Mouse (Mus musculus) thymus, postnatal 0 days (tissue): ENCODE data around the gene Zfp936. TPM values are rescaled to one million over a fixed set of nuclear protein-coding genes. Genes with fewer than 3 reads are reported as not detected.
"Not testable (repeated sequence)": the region's sequence is repeated elsewhere in the genome, so short reads cannot be mapped to it uniquely, and the experiment has no call there.

Experiments
- DNase-seq: peaks from one replicate; pipeline ENCODE4 v3.0.0-alpha.2; 2015; ENCODE audit warnings: low spot score
- microRNA-seq: library from miRNA; unstranded; fragments of <30 nt; microRNA quantifications from one replicate; pipeline ENCODE4, GENCODE M21; 2016; ENCODE audit warnings: borderline number of aligned reads
- polyA plus RNA-seq: library from polyadenylated mRNA; unstranded; fragments of >200 nt; fragmentation: Nextera tagmentation; extraction: Ambion mirVana; gene quantifications from 2 replicates; pipeline ENCODE4 v1.2.1, GENCODE M21; 2015

Gene Zfp936
- not detected in 2 replicates for polyA plus RNA-seq

DNA sequence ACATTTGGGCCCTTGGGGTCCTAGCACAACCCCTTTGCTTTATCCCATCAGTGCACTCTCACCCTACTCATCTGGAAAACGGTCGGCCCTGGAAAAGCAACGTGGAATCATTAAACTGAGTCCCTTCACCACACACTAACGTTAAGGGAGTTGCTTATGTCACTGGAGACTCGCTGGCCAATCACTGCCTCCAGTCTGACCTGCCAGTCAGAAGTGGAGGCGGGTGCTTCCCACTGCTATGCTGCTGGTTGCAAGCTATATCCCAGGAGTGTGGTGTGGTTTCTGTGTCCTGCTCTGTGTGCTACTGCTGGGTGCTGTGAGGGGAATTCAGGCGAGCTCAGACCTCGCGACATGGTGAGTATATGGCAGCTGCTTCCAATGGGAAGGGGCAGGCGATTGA is at the start of gene Zfp936:
Gene Zfp936, plus strand, starts transcription at position 301 of the 400 bp plus-strand sequence.
- DNase-seq: not testable (repeated sequence)

DNA sequence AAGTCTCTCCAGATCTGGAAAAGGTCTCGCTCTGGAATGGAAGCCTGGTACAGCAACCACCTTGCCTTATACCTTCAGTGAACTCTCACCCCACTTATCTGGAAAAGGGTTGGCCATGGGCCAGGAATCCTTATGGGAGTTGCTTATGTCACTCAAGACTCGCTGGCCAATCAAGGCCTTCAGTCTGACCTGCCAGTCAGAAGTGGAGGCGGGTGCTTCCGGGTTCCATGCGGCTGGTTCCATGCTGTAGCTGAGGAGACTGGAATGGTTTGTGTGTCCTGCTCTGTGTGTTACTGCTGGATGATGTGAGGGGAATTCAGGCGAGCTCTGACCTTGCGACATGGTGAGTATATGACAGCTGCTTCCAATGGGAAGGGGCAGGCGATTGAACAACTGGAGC is 36.2 kb upstream of the Zfp936 start:
- no peak for DNase-seq

DNA sequence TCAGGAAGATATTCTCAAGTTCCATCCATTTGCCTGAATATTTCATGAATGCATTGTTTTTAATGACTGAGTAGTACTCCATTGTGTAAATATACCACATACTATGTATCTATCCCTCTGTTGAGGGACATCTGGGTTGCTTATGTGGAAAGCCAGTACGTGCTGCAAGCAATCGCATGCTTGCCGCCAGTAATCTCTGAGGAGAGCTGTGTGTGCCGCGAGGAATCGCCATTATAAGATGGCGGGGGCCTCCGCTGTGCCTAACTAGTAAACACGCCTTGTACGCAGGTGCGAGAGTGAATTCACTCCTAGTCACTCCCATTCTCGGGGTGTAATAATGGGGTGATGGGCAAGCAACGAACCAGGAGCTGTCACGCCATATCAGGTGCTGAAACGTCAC is 14.7 kb downstream of the Zfp936 start:
- not testable (repeated sequence) for DNase-seq

DNA sequence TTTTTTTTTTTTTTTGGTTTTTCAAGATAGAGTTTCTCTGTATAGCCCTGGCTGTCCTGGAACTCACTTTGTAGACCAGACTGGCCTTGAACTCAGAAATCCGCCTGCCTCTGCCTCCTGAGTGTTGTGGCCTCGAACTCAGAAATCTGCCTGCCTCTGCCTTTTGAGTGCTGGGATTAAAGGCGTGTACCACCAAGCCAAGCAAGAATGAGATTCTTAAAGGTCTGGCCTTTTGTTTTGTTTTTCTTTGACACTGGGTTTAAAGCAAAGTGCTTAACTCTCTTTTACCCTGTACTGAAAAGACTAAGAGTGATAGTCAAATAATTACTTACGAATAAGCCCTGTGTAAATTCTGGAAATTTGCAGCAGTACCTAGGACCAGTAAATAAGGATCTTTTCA is 50.1 kb downstream of the Zfp936 start:
- DNase-seq: not testable (repeated sequence)

DNA sequence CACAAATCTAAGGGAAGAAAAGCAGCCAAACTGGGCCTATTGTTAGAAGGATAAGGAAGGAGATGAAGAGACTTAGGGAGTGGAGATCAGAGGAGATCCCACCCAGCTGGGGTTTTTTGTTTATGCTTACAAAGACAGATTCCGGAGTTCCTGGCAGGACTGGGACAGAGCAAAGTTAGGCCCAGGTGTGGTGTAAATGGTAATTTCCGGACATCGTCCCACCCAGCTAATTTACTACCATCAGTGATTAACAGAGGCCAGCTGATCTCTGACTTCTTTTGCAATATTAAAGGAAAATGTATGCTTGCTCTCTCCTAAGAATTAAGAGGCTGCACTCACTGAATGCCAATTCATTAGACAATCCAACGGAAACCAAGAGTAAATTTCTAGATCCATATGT is 53.1 kb downstream of the Zfp936 start:
- not testable (repeated sequence) for DNase-seq

DNA sequence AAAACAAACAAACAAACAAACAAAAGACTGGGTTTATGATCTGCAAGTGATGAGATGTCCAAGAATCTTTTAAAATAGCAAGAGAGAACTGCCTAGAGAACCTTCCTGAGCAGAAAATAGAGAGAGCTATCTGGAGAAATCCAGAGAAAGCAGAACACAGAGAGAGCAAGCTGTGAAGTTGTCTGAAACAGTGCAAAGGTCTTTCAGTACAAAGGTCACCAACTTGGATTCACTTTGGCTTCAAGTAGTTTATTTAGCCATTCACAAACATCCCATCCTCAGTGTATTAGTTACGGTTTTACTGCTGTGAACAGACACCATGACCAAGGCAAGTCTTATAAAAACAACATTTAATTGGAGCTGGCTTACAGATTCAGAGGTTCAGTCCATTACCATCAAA is 53.8 kb downstream of the Zfp936 start:
- not testable (repeated sequence) for DNase-seq

DNA sequence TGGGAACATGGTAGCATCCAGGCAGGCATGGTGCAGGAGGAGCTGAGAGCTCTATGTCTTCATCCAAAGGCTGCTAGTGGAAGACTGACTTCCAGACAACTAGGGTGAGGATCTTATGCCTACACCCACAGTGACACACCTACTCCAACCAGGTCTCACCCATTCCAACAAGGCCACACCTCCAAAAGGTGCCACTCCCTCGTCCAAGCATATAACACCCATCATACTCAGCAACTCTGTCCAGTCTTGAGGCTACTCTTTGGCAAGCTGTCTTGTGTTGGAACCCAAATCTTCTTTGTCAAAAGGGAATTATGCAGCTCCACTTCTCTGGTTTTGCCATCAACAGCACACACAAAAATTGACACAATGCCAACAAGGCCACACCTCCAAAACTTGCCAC is 54.2 kb downstream of the Zfp936 start:
- not testable (repeated sequence) for DNase-seq

DNA sequence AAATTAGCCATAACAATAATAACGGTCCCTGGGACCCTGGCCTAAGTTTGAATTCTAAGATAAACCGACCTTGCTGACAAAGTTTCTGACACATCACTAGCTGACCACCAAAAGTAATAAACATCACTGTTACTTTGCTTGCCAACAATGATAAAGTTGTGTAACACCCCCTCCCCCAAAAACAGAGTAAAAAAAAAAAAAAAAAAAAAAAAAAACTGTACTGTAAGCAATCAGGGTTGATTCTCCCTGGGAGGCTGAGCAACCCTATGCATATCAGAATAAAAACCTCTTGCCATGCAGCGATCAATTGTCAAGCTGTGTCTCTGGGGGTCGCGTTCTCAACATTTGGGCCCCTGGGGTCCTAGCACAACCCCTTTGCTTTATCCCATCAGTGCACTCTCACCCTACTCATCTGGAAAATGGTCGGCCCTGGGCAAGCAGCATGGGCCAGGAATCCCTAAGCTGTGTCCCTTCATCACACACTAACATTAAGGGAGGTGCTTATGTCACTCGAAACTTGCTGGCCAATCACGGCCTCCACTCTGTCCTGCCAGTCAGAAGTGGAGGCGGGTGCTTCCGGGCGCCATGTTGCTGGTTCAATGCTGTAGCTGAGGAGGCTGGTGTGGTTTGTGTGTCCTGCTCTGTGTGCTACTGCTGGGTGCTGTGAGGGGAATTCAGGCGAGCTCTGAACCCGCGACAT is 63.1 kb downstream of the Zfp936 start:
- no peak for DNase-seq

DNA sequence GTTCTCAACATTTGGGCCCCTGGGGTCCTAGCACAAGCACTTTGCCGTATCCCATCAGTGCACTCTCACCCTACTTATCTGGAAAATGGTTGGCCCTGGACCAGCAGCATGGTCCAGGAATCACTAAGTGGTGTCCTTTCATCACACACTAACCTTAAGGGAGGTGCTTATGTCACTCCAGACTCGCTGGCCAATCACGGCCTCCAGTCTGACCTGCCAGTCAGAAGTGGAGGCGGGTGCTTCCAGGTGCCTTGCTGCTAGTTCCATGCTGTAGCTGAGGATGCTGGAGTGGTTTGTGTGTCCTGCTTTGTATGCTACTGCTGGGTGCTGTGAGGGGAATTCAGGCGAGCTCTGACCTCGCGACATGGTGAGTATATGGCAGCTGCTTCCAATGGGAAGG is 99.8 kb downstream of the Zfp936 start:
- DNase-seq: not testable (repeated sequence)

Small RNAs within 50 kb of the gene (microRNA-seq; reads per million reads assigned to microRNA genes)
- gene Gm22707: not detected

Other genes with a start within 250 kb of the Zfp936 start
- gene Gm2381, start 247.0 kb upstream of the Zfp936 start, polyA plus RNA-seq: not detected in 2 replicates
- not detected in 2 replicates for gene Vmn2r63, start 180.4 kb upstream of the Zfp936 start, polyA plus RNA-seq
- gene Gm9268, start 95.5 kb upstream of the Zfp936 start, polyA plus RNA-seq: not detected in 2 replicates
- 10.0 and 10.2 TPM in 2 replicates for gene Zfp715, start 199.1 kb downstream of the Zfp936 start, polyA plus RNA-seq
- 0.69 and 0.74 TPM in 2 replicates for gene Siglecf, start 237.1 kb downstream of the Zfp936 start, polyA plus RNA-seq